Mouse (Mus musculus) brain, embryonic 14.5 days (tissue): ENCODE measurements around the gene Them7. TPM values are rescaled to one million over a fixed set of nuclear protein-coding genes. Genes with fewer than 3 reads are reported as not detected.

ENCODE experiments used
- DNase-seq: peaks from one replicate; pipeline ENCODE4 v3.0.0-alpha.2; 2011; ENCODE audit warnings: low read depth
- CTCF ChIP-seq: fragments of 200-500 bp; IDR thresholded peaks from 2 replicates; pipeline ENCODE4 v1.5.1; 2012; ENCODE audit warnings: inconsistent platforms, mild to moderate bottlenecking, moderate library complexity, borderline replicate concordance; ENCODE audit not compliant: insufficient read depth, insufficient read length; ENCODE audit errors: extremely low read depth
- POLR2A ChIP-seq: fragments of 200-500 bp; IDR thresholded peaks from 2 replicates; pipeline ENCODE4 v1.6.1; 2012; ENCODE audit warnings: mild to moderate bottlenecking, inconsistent platforms, borderline replicate concordance; ENCODE audit not compliant: poor library complexity, insufficient read depth, insufficient read length, severe bottlenecking; ENCODE audit errors: extremely low read depth
- polyA plus RNA-seq: library from polyadenylated mRNA; depleted of rRNA; stranded (reverse); fragments of >200 nt; gene quantifications from 2 replicates; pipeline ENCODE4 v1.2.3, GENCODE M21; 2012; rRNA removed

Them7 gene
- polyA plus RNA-seq, 1 experiment: 0.04 TPM

DNA sequence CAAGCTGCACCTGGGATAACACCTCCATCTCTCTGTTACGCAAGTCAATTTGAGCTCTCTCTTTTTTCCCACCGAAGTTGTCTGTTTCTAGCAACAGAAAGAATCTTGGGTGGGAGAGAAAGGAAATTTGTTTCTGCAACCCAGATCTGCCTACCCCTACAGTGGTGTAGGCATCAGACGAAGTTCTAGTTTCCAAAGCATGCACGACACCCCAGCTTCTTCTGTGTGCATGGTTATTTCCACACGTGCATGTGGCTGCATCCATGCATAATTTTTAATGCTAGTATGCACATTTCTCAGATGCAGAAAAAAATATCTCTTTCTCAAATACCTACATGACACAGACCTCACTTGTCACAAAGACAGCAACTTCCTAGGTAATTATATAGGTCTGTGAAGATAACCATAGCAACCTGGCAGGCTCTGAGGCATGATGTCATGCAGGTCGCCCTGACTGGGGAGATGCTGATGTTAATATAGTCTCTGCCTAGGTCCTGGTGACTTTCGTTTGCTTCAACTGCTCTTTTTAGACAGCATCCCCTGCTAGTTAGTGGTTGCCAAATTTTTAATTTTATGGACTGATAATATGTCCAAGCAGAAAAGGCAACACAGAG lies 192.0 kb downstream of the Them7 start:
- TF ChIP-seq POLR2A (no peak), CTCF (no peak)
- DNase-seq: peak; percentile 80

DNA sequence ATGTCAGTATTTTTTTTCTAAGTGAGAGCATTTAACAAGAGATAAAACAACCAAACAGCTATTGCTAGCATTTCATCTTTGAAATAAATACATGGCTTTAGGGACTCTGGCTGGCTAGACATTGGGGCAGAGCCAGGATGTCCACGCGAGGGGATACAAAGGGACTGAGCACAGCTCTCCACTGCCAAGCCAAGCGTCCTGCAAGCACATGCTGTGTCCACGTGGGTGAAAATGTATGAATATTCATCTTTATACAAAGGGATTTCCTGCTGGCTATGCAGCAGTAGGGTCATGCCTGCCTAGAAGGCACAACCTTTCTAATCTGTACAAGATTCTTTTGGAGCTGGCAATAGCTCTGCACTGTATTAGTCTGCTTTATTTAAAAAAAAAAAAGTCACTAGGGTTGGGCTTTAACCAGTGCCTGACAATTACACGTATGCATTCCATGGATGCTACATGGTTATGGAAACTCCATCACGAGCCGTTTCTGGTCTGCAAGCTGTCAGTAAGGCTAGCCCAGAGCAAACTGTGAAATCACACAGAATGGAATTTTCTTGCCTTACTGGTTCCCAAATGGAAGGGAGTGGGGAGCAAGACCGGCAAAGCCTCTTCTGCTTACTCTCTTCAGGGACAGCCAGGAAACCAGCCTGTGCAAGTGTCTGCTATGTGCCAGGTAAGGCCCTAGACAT lies 192.7 kb downstream of the Them7 start:
- DNase-seq: peak; percentile 63
- TF ChIP-seq CTCF: no peak

DNA sequence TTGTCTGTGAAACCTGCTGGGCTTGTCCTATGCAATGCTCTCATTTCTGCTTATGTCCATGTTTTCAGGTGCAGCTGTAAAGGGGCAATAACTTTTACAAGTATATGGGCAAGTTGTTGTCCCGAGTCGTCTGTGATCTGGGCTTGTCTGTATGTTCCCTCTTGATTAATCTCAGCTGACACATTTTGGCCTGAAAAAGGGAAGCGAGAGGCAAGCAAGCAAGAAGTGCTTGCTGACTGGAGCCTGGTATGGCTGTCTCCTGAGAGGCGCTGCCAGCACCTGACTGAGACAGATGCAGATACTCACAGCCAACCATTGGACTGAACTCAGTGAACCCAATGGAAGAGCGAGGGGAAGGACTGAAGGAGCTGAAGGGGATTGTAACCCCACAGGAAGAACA lies 193.5 kb downstream of the Them7 start:
- DNase-seq: no peak
- no peak for TF ChIP-seq CTCF
- TF ChIP-seq POLR2A: no peak

DNA sequence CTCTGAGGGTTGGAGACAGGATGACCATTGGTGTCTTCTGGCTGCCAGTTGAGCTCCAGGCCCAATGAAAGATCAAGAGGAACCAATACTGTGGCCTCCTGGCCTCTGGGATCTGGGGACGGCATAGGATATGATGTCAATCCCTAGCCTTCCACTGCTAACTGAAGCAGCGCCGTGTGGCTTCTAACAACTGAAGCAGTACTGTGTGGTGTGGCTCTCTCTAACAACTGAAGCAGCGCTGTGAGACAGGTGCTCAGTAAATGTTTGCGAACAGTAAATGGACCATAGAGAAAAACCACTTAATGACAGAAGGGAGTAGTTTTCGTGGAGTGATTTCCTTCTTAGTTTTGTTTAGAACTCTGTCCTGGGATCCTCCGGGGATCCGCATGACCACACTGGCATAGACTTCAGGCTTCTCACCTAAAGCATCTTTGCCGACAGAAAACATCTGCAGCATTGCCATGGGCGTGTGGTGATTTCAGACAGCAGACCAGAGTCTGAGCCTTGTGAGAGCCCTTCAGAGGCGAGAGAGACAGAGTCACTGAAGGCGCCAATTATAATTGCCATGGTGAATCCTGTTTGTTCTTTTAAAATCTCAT lies 194.6 kb downstream of the Them7 start:
- no peak for DNase-seq
- TF ChIP-seq POLR2A (no peak), CTCF (no peak)

DNA sequence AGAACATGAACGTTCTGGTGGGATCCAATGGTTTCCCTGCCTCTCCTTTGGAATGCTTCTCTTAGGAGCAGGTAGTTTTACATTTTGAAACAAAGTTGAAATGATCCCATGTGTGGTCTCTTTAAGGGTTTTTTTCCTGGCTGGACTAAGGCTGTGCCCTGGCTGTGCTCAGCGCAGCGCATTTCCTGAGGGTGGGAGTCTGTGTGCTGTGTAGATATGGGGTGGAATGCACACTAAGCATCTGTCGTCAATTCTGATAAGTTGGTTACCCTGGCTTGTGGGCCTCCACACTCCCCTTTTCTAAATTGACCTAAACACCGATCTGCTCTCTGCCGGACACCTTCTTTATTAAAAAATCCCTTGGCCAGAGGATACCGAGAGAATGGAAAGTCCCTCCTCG lies 203.3 kb downstream of the Them7 start:
- TF ChIP-seq CTCF (no peak), POLR2A (no peak)
- no peak for DNase-seq

DNA sequence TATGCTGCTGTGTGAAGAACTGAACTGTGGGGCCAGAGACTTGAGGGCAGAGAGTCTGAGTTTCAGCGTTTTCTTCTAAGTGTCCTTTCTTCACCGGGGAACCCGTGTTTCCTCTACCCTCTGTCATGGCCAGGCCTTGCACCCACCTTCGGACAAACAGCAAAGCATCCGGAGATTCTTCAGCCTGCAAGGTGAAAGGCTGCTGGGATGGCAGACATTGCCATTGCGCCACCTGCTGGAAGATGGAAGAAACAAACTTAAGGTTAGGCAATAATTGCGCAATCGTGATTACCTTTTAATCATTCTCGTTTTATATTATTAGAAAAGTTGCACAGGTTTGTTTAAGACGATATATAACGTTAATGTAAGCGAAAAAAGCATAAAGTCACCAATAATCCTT lies 203.9 kb downstream of the Them7 start:
- TF ChIP-seq POLR2A (no peak), CTCF (peak; percentile 84)
- DNase-seq: peak; percentile 84

DNA sequence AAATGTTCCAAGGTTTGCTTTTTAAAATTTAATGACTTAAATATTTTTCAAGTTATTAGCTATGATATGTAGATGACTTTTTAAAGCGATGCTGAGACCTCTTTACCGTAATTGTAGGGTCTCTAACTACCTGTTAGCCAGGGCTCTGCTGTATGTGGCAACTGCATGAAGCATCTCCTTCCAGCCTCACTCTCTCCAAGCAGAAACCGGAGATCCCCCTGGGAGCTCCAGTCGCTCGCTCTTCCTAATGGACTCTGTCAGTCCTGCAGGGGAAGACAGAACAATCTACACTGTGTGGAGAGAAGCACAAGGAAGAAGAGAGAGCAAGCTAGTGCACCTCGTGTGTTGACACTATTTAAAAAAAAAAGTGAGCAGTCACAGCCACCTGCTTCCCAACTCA lies 204.3 kb downstream of the Them7 start:
- no peak for TF ChIP-seq POLR2A
- TF ChIP-seq CTCF: no peak
- DNase-seq: no peak

Other genes starting within 250 kb of the Them7 start
- gene Eif3m, start 207.2 kb upstream of the Them7 start, polyA plus RNA-seq: 110 and 115 TPM in 2 replicates
- not detected in 2 replicates for gene Gm11060, start 132.3 kb upstream of the Them7 start, polyA plus RNA-seq
- gene Wt1, start 97.8 kb upstream of the Them7 start, polyA plus RNA-seq: 0.03 and 0.68 TPM in 2 replicates
- 30.2 and 42.5 TPM in 2 replicates for gene Rcn1, start 175.0 kb downstream of the Them7 start, polyA plus RNA-seq